Mouse (Mus musculus) embryonic fibroblast, embryonic 13.5 days (primary cell): ENCODE results near the gene Gse1. TPM values are rescaled to one million over a fixed set of nuclear protein-coding genes. Genes with fewer than 3 reads are reported as not detected.

ENCODE experiments used
- H3K27ac ChIP-seq: 2 replicates; pipeline ENCODE4 v1.5.1; 2012; ENCODE audit warnings: low read length, control low read depth, inconsistent platforms; ENCODE audit not compliant: insufficient read depth
- H3K4me1 ChIP-seq: 2 replicates; pipeline ENCODE4 v1.6.1; 2011; ENCODE audit warnings: low read length; ENCODE audit not compliant: control insufficient read depth, insufficient read depth
- H3K4me3 ChIP-seq: 2 replicates; pipeline ENCODE4 v1.5.1; 2011; ENCODE audit warnings: mild to moderate bottlenecking, control low read depth, low read length; ENCODE audit not compliant: insufficient read depth
- CTCF ChIP-seq: IDR thresholded peaks from 2 replicates; pipeline ENCODE4 v1.5.1; 2011; ENCODE audit warnings: mild to moderate bottlenecking, control low read depth, low read length, moderate library complexity, borderline replicate concordance; ENCODE audit not compliant: insufficient read depth
- POLR2A ChIP-seq: IDR thresholded peaks from 2 replicates; pipeline ENCODE4 v1.6.1; 2011; ENCODE audit warnings: low read depth, mild to moderate bottlenecking, control low read depth, low read length, moderate library complexity
- polyA plus RNA-seq: library from polyadenylated mRNA; stranded (reverse); fragments of >200 nt; gene quantifications from 2 replicates; pipeline ENCODE4 v1.2.4, GENCODE M21; 2011; ENCODE audit warnings: low read depth; ENCODE audit not compliant: missing spikeins, insufficient read length

Gene Gse1
- polyA plus RNA-seq, 1 experiment: 13.4 TPM

DNA sequence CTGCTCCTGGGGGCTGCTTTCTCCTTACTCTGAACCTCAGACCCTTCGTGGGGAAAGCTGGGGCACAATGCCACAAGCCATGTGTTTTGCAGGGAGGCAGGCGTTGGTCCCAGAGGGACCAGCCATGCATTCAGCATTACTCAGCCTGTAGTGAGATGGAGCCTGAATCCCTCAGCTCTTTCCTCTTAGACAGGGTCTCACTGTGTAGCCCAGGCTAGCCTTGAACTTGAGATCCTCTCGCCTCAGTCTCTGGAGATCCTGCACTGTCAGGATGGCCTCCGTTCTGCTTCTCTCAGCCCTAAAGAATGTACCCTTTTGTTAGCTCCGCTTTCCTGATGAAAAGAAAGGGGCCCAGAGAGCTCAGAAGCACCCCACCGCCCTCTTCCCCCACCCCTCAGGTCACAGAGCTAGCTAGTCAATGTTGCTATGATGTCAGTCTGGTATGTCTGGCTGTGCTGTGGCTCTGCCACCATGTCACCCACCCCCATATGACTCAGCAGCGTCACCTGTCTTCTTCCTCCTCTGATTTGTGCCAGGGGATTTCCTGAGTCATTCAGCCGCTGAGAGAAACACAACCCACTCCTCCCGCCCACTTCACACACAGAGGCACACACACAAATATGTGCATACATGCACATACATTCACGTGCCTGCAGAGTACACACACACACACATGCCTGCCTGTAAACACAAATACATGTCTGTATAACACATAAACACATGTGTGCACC is 2.7 kb upstream of the Gse1 start:
- Histone ChIP-seq H3K4me1 (peaks cover 27% of the 10 kb centered on the region), H3K4me3 (no peak overlapping the region), H3K27ac (peak overlapping the region; percentile 51)
- TF ChIP-seq CTCF: no peak
- no peak for TF ChIP-seq POLR2A

DNA sequence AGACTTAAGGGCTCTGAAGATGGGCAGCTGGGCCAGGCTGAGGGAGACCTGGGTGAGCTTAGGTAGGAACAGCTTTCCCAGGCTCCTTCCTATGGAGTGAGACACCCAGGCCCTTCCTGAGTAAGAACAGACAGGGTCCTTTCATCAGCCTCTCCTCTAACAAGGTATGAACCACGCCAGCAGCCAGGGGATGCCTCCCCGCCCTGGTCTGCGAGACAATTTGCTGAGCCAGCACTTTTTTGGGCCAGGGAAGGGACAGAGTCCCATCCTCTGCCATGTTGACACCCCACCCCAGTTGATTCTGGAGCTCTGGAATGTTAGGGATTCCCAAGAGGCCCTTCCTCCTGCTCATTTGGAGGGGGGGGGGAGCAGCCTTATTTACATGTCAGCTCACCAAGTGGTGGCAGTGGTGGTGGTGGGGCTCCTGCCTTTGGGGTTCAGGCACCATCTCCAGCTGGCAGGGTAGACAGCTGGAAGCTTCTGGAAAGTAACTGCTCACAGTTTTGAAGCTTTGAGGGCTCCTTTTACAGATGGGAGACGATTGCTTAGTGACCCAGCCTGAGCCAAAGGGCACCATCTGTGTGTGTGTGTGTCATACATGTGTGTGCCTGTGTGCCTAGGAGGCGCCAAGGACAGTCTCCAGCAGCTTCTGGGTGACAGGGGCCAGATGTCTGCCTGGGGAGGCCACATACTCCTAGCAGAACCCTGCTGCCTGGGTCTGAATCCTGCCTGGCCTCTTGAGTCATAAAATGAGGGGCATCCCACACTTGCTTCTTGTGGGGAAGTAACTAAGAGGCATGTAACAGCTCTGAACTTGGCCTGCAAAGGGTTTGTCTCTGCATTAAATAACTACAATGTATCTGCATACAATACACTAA is 1.3 kb upstream of the Gse1 start:
- peaks cover 29% of the 10 kb centered on the region for H3K4me1 ChIP-seq
- no peak overlapping the region for H3K4me3 ChIP-seq
- TF ChIP-seq CTCF (no peak), POLR2A (no peak)
- peak overlapping the region; percentile 66 for H3K27ac ChIP-seq

DNA sequence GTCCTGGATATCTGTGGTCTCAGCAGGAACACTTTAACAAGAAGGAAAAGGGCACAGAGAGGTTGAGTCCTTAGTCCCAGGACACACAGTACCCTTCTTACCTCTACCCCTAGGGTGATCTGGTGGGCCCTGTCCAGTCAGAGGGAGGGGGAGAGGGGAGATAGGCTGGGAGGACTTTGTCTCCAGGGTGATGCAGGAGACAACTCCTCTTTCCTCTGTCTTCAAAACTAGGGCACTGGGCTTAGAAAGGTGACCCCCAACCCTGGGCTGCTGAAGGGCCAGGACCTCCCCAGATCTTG is 729 bp upstream of the Gse1 start:
- TF ChIP-seq POLR2A (no peak), CTCF (no peak)
- no peak overlapping the region for H3K4me3 ChIP-seq
- peak overlapping the region; percentile 66 for H3K27ac ChIP-seq
- H3K4me1 ChIP-seq: peaks cover 29% of the 10 kb centered on the region

DNA sequence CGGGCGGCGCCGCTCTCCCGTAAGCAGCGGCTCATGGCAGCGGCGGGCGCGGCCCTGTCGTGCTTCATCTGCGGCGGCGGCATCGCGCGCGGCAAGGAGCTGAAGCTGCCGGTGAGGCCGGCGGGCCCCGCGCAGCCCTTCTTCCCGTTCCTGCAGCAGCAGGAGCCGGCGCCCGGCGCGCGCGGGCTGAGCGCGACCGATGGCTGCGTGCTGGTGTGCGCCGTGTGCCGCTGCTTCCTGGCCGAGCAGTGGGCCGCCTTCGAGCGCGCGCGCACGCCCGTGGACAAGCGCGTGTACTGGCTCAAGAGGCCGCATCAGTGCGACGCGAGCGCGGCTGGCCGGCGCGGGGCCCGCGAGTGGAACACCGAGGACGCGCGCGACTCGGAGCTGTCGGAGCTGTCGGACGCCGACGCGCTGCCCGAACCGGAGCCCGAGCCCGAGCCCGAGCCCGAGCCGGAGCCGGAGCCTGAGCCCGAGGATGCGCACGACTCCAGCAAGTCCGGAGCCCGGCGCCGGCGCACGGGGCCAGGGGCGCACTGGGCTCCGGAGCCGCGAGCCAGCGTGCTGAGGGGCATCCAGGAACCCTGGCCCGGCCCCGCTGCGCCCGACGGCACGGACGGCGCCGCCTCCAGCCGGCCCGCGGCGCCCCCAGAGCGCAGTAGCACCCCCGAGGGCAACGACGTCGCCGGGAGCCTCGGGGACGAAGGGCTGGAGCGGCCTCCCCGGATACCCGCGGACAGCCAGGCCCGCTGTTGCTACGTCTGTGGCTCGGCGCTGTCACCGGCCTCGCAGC is 721 bp downstream of the Gse1 start:
- peak overlapping the region; percentile 43 for H3K4me3 ChIP-seq
- TF ChIP-seq CTCF: no peak
- no peak for TF ChIP-seq POLR2A
- no peak overlapping the region for H3K27ac ChIP-seq
- H3K4me1 ChIP-seq: peaks cover 29% of the 10 kb centered on the region

DNA sequence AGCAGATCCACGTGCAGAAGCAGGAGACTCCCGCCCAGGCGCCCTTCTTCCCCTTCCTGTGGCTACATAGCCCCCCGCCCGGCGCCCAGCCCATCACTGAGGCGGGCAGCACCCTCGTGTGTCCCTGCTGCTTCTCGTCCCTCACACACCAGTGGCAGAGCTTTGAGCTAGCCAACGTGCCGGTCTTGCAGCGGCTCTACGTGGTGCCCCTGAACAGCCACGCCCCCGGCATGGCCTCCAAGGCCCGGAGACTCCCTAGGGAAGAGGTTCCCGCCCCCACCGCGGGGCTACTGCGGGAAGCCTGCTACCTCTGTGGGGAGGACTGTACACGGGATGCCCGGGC is 1.3 kb downstream of the Gse1 start:
- Histone ChIP-seq H3K4me3 (peak overlapping the region; percentile 43), H3K27ac (no peak overlapping the region), H3K4me1 (peaks cover 27% of the 10 kb centered on the region)
- TF ChIP-seq CTCF: no peak

DNA sequence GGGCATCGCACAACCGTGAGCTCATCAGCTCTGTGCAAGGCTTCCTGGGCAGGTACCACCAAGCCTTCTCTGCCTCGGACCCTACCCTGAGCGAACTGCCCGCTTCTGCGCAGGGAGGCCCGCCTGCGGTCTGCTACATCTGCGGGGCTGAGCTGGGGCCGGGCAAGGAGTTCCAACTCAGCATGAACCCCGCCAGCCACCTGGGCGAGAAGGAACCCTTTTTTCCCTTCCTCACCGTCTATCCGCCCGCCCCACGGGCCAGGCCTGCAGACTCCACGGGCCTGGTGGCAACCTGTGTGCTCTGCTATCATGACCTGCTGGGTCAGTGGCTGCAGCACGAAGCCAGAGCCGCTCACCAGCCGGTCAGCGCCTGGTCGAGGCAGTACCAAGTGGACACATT is 1.8 kb downstream of the Gse1 start:
- Histone ChIP-seq H3K4me3 (peak overlapping the region; percentile 43), H3K27ac (no peak overlapping the region), H3K4me1 (peaks cover 24% of the 10 kb centered on the region)
- TF ChIP-seq POLR2A: no peak
- TF ChIP-seq CTCF: no peak

DNA sequence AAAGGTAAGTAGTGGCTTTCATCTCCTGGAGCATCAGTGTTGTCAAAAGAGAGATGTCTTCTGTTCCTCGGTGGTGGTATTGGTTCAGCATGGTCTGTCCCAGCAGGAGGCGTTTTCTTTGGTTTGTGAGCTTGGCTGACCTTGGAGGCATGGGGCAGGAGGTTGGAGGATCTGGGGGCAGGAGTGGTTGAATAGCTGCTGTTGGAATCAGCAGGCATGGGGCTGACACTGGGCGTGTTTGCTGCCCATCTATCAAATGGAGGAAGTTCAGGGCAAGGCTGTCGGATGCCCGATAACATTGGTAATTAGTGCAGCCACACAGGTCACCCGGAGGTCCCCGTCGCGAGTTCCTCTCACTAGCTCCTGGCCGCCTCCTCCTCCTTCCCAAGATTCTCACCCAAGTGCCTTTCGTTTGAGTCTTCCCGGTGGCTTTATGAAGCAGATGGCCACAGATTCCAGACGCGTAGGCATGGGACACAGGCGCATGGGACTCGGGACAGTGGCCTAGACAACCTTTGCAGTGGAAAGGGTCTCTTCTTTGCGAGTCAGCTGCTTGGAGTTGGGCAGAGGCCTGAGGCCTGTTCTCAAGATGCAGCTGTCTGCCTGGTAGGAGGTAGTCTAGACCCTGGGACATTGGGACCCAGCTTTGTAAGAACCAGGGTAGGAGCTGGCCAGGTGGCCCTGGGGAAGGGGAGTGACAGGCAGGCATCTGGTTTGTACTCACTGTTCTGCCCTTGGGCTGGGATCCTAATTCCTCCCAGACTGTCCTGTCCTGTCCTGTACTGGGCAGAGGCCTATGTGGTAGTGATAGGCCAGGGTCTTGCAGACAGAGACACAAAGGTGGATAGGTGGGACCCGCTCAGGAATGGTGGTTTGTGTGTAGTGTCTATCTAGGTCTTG is 2.7 kb downstream of the Gse1 start:
- Histone ChIP-seq H3K4me1 (peaks cover 17% of the 10 kb centered on the region), H3K27ac (no peak overlapping the region), H3K4me3 (peak overlapping the region; percentile 43)
- no peak for TF ChIP-seq CTCF
- TF ChIP-seq POLR2A: no peak

DNA sequence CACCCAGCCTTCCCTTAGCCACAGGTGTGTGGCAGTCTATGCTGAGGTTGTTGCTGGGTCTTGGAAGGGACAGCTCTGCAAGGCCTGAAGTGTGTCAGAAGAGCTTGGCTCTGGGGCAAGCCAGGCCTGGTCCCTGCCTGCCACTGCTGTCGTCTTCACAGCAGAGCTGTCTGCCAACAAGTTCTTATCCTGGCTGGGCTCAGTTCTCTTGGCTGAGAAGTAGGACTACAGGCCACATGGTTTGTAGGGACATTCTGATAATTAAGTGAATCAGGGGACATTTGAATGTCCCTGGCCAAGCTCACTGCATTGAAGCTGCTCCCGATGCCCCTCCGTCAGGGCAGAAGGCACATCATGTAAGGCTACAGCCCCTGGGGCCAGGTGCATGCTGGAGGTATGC is 3.6 kb downstream of the Gse1 start:
- TF ChIP-seq CTCF (no peak), POLR2A (no peak)
- H3K4me1 ChIP-seq: peaks cover 10% of the 10 kb centered on the region
- H3K27ac ChIP-seq: no peak overlapping the region
- no peak overlapping the region for H3K4me3 ChIP-seq

DNA sequence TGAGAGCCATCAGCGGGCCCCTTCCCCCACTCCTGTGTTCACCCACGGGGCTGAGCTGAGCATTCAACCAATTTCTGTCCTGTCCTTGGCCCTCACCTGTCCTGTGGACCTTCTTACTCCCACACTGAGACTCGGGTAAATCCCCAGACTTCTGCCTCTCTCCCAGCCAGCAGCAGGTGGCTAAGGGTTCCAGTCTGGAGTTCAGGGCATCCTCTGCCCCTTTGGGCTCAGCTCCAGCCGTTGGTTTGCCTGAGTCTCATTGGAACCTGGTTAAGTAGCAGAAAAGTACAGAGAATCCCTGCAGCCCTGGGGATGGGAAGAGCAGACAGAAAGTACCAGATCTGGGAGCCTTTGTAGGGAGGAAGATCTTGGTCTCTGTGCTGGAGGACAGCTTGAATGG is 4.1 kb downstream of the Gse1 start:
- Histone ChIP-seq H3K27ac (no peak overlapping the region), H3K4me1 (peaks cover 5% of the 10 kb centered on the region), H3K4me3 (no peak overlapping the region)
- TF ChIP-seq POLR2A (no peak), CTCF (no peak)
